Mouse (Mus musculus): ENCODE results near the gene Sergef. TPM values are rescaled to one million over a fixed set of nuclear protein-coding genes. Genes with fewer than 3 reads are reported as not detected.
A peak's percentile ranks its signal among the peaks of the same experiment; 100 is the strongest.

Sergef gene
- polyA plus RNA-seq, 3 experiments from 2014 or later, result 17.1 to 20.4 (median 18.8) TPM

- no peak for ATAC-seq
Observed at GRCm38 (mm10) chr7:46400346-46400745, 239.3 kb downstream of the Sergef start.

DNA sequence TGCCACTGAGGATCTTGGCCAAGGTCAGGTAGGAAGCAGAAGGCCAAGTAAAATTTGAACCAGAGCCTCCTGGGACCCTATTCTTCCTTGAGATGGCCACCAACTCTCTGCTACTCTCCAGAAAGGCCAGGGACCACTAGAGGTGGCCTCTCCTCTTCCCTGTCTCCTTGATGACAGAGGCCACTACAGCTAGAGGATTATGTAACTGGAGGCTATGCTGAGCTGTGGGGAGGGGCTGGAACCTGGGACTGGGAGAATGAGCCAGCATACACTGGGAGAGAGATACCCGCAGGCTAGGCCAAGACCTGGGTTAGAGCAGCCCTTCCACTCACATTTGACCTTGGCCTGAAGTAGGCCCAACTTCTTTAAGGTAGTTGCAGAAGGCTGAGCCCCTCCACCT lies 239.9 kb downstream of the Sergef start:
- ATAC-seq, result no peak

DNA sequence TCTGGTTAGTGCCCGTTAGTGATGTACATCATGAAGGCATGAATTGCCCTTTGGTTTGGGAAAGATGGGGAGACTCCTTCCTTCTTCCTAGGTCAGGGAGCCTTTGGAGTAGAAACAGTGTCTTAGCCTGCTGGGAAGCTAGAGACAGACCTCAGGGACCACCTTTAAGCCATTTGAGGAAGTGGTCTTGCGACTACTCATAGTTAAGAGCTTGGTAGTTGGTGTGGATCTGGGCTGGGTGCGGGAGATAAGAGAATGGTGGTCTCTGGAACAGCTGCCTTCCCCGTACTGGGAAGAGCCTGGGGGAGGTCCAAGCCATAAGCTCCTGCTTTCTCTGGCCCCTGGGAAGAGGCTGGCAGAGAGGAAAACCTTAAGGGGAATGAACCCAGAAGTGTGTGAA lies 241.0 kb downstream of the Sergef start:
- no peak for ATAC-seq

GRCm38 (mm10) chr7:46397732-46398333 lies 241.8 kb downstream of the Sergef start:
- no peak for ATAC-seq

GRCm38 (mm10) chr7:46396928-46397731 lies 242.5 kb downstream of the Sergef start:
- no peak for ATAC-seq

DNA sequence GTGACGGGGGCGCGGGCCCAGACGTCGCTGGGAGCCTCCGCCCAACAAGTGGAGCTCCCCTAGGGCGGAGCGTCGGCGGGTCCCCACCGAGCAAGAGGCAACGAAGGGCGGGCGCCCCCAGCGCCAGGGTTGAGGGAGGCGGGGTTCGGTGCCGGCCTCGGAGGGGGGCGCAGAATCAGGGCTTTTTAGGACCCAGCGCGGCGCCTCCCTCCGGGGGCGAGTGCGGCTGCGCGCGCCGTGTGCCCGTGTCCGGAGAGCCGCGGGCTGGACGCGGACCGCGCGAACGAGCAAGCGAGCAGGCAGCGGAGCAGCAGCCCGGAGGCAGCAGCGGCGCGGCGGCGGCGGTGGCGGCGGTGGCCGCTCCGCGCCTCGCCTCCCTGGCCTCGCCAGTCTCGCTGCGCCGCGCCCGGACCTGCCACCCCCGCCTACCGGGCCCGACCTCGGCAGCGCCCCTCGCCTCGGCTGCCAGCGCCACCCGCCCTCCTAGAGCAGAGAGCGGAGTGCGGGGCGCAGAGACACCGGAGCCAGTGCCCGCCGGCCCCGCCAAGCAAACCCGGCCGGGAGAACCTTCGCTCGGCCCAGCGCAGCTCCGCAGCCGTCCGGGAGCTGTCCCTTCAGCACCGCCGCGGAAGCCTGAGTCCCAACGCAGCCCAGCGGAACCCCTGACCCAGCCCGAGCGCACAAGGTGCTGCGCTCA lies 243.2 kb downstream of the Sergef start, which contains the start of gene Kcnc1:
TSS of gene Kcnc1 (plus strand) at position 267 of the 697 bp plus-strand sequence.
- peak; percentile 26 for ATAC-seq

DNA sequence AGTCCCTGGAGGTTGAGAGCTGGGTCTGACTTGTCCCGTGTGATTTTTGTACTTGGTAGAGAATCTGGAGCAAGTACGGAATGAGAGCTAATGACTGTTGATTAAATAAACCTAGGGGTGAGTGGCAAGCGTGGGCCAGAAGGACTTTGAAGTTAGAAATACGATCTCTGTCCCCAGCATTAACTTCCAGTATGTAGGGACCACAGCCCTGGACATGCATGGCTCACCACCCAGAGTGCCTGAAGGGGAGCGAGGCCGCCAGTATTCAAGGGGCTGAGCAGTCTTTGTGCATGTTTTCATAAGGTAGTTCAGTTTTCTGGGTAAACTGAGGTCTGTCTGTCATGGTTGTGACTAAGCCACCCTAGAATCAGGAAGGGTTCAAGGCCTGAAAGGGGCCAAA lies 244.0 kb downstream of the Sergef start:
- no peak for ATAC-seq

DNA sequence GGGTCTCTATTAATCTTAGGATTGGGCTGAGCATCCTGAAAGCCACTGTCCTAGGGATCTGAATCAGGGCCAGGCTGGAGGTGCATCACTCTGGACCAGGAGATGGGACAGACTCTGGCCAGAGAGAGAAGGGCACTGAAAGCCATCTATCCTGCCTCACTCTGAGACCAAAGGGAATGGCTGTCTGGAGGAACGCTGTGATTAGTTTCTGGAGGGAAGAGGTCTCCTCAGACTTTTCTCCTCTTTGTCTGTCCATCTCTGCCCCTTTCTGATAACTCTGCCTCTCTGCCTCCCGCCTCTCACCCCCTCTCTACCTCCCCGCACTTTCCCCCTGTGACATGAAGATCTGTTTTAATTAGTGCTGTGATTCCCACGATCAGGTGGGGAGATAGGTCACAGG lies 244.7 kb downstream of the Sergef start:
- ATAC-seq, result no peak

GRCm38 (mm10) chr7:46393718-46394511 lies 245.7 kb downstream of the Sergef start:
- ATAC-seq, result no peak

Other genes starting within 250 kb of the Sergef start
- under 1 TPM in 1 of 3 experiments, not detected in 2; 0.16 TPM for gene Kcnc1, start 243.3 kb downstream of the Sergef start, polyA plus RNA-seq (2017; shearing (Covaris generic))
- gene Tph1, start 32.7 kb upstream of the Sergef start, polyA plus RNA-seq (2017; shearing (Covaris generic)), result 1 to 10 TPM in 2 of 3 experiments, not detected in 1; 1.5 to 1.7 TPM
- 10 to 100 TPM; 17.8 to 22.5 (median 18.4) TPM for gene Saal1, start 70.9 kb upstream of the Sergef start, polyA plus RNA-seq (2017; shearing (Covaris generic))
- not detected for gene Saa3, start 75.9 kb upstream of the Sergef start, polyA plus RNA-seq (2017; shearing (Covaris generic))
- not detected for gene Saa4, start 92.8 kb upstream of the Sergef start, polyA plus RNA-seq (2017; shearing (Covaris generic))
- gene Saa1, start 103.2 kb upstream of the Sergef start, polyA plus RNA-seq (2017; shearing (Covaris generic)), result not detected
- not detected for gene Saa2, start 112.0 kb upstream of the Sergef start, polyA plus RNA-seq (2017; shearing (Covaris generic))
- gene Hps5, start 156.3 kb upstream of the Sergef start, polyA plus RNA-seq (2017; shearing (Covaris generic)), result 10 to 100 TPM; 16.4 to 22.3 (median 19.7) TPM
- gene Gtf2h1, start 156.3 kb upstream of the Sergef start, polyA plus RNA-seq (2017; shearing (Covaris generic)), result 10 to 100 TPM; 26.7 to 29.9 (median 27.0) TPM
- 1,000 to 10,000 TPM in 1 of 3 experiments, 100 to 1,000 TPM in 2; 790 to 1,249 (median 846) TPM for gene Ldha, start 201.7 kb upstream of the Sergef start, polyA plus RNA-seq (2017; shearing (Covaris generic))
- not detected for gene Ldhc, start 221.4 kb upstream of the Sergef start, polyA plus RNA-seq (2017; shearing (Covaris generic))